Mouse (Mus musculus) testis, adult 2 months (tissue): Measurements from ENCODE around the gene Arf3.

Experiments
- CTCF ChIP-seq: fragments of 200-500 bp; IDR thresholded peaks from 2 replicates; pipeline ENCODE4 v1.5.1; 2012; ENCODE audit warnings: low read depth, mild to moderate bottlenecking, inconsistent platforms, low read length, moderate library complexity; ENCODE audit not compliant: control insufficient read depth, insufficient read depth, insufficient replicate concordance
- POLR2A ChIP-seq: fragments of 200-500 bp; IDR thresholded peaks from 2 replicates; pipeline ENCODE4 v1.6.1; 2012; ENCODE audit warnings: low read depth, mild to moderate bottlenecking, inconsistent platforms, low read length, moderate library complexity; ENCODE audit not compliant: control insufficient read depth

- TF ChIP-seq CTCF (no peak), POLR2A (no peak)
These were observed 48.8 kb downstream of the Arf3 start for GRCm38 (mm10) chr15:98714230-98714652.
